17 mouse cellular contexts compared by ENCODE assay signal in genomic region chr6:147607613-147608012, GRCm38 (mm10).
A peak's percentile ranks its signal among the peaks of the same experiment; 100 is the strongest.
DNase-seq lines count a peak whose midpoint lies in the region; ATAC-seq and TF ChIP-seq lines count a peak whose summit lies in the region.
"Had no signal": no experiment of that assay in that cellular context is flagged by ENCODE, and none has a peak within 500 bp of the region (broad histone marks: within the 10 kb centered on the region; RNA-seq: fewer than 3 reads in every experiment).

No protein-coding gene starts in this region.

- H3K36me3 ChIP-seq in stomach, postnatal 0 days (ENCODE audit: control insufficient read depth, insufficient read depth, low read length) = no peaks in the 10 kb centered on the region
- H3K36me3 ChIP-seq: embryonic facial prominence, embryonic 15.5 days; midbrain, embryonic 15.5 days had no signal

- ATAC-seq in frontal cortex, adult (ENCODE audit: low TSS enrichment) = 0 out of 2 replicates have a peak, but pooled peaks have one; percentile 23
- no peak for ATAC-seq in stomach, postnatal 0 days (ENCODE audit: low FRiP score, low TSS enrichment)
- ATAC-seq: inflammation-experienced regulatory T-cells, adult 6 months; midbrain, embryonic 15.5 days had no signal

- no peak for TF ChIP-seq CTCF in stomach, postnatal 0 days (IDR thresholded peaks at IDR 0.05; ENCODE audit: low read depth)

- H3K27ac ChIP-seq in stomach, postnatal 0 days (replicated peaks) = no peak overlapping the region
- H3K27ac ChIP-seq: embryonic facial prominence, embryonic 15.5 days; midbrain, embryonic 15.5 days had no signal

- WGBS in stomach, postnatal 0 days = 72% methylated on average over 6 of the region's 6 CpGs

- no peaks in the 10 kb centered on the region for H3K4me1 ChIP-seq in stomach, postnatal 0 days (replicated peaks; ENCODE audit: control insufficient read depth, insufficient read depth)
- H3K4me1 ChIP-seq: embryonic facial prominence, embryonic 15.5 days; midbrain, embryonic 15.5 days had no signal

- no peaks in the 10 kb centered on the region for H3K27me3 ChIP-seq in stomach, postnatal 0 days (ENCODE audit: control insufficient read depth, insufficient read depth, low read length)
- H3K27me3 ChIP-seq: embryonic facial prominence, embryonic 15.5 days; midbrain, embryonic 15.5 days had no signal

- no peak for TF ChIP-seq EP300 in stomach, postnatal 0 days (optimal IDR thresholded peaks at IDR 0.05)

- DNase-seq in frontal cortex, postnatal 14 days (ENCODE audit: low spot score in 2 of 2) = no peak
- peak; percentile 5 to 23 for DNase-seq in left cerebral cortex, adult 9 months (ENCODE audit: low spot score in 2 of 2)
- no peak for DNase-seq in left cerebral cortex, postnatal 10 days (ENCODE audit: extremely low spot score in 1 of 2, low spot score in 2 of 2)
- peak; percentile 5 for DNase-seq in 3T3-L1 (ENCODE audit: low read depth, low spot score)
- DNase-seq in layer of hippocampus, adult 9-10 months (ENCODE audit: low spot score) = peak; percentile 24
- no peak for DNase-seq in ovary, postnatal 14 days (ENCODE audit: low spot score)
- DNase-seq in stomach, postnatal 0 days (ENCODE audit: low spot score) = no peak
- DNase-seq: adrenal gland, adult 2 months; cerebellum, adult 2 months; kidney, adult 9 months; lung, adult 18-20 months; lung, postnatal 36 days; thymus, postnatal 25 days had no signal

- no peak overlapping the region for H3K9ac ChIP-seq in stomach, postnatal 0 days (ENCODE audit: low read length)
- H3K9ac ChIP-seq: embryonic facial prominence, embryonic 15.5 days; midbrain, embryonic 15.5 days had no signal

- H3K9me3 ChIP-seq in stomach, postnatal 0 days (ENCODE audit: control insufficient read depth, low read length) = no peaks in the 10 kb centered on the region
- H3K9me3 ChIP-seq: embryonic facial prominence, embryonic 15.5 days; midbrain, embryonic 15.5 days had no signal

- no peak overlapping the region for H3K4me3 ChIP-seq in stomach, postnatal 0 days (ENCODE audit: low read depth, low read length)
- H3K4me3 ChIP-seq: embryonic facial prominence, embryonic 15.5 days; midbrain, embryonic 15.5 days had no signal

- intact Hi-C loops in left cerebral cortex, postnatal 10 days (cut with DNase I) = no loop called here

- H3K4me2 ChIP-seq in stomach, postnatal 0 days (replicated peaks; ENCODE audit: low read depth) = no peak overlapping the region
- H3K4me2 ChIP-seq: embryonic facial prominence, embryonic 15.5 days; midbrain, embryonic 15.5 days had no signal

Comparison
In these comparisons a context has a peak if more than half of its experiments do, and no peak if none do; other contexts are left out.
1. DNase-seq: peak in left cerebral cortex, adult 9 months (2 of 2), 3T3-L1 (single experiment) and layer of hippocampus, adult 9-10 months (single experiment); none in frontal cortex, postnatal 14 days (0 of 2), left cerebral cortex, postnatal 10 days (0 of 2), ovary, postnatal 14 days (single experiment) and stomach, postnatal 0 days (single experiment).